Mouse (Mus musculus) gastrocnemius, adult 8-10 months (tissue): ENCODE measurements at regions not wholly inside any gene's neighbourhood (a gene's known extent, or its start where the extent isn't known, plus 50 kb on each side); places are given as distances from the start of the nearest gene placed in this dataset.

ENCODE experiments used
- DNase-seq, 2 experiments: peaks; one replicate each; pipeline ENCODE4 v3.0.0; 2022; ENCODE audit warnings: low spot score in 2 of 2

- DNase-seq, result no peak
Observed at GRCm38 (mm10) chr3:60698189-60698588, 225.6 kb downstream of the Mbnl1 start.

DNA sequence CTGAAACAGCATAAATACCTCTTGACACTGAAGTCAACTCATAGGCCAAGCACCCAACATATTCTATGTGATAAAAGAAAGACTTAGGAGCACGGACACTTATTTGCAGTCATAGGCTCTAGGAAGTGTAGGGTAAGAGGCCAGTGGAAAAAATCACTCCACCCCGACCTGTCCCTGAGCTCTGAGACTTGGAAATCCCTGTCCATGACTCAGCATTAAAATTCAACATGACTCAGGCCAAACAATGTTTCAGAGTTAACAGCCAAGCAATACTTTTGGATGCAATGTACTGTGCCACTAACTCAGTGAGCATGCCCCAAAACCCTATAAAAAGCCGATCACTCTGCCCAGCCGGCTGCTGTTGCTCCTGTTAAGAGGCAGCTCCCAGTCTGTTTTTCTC is 234.5 kb downstream of the Mbnl1 start:
- no peak for DNase-seq

GRCm38 (mm10) chr3:60712896-60713295 is 240.3 kb downstream of the Mbnl1 start:
- DNase-seq, result no peak

DNA sequence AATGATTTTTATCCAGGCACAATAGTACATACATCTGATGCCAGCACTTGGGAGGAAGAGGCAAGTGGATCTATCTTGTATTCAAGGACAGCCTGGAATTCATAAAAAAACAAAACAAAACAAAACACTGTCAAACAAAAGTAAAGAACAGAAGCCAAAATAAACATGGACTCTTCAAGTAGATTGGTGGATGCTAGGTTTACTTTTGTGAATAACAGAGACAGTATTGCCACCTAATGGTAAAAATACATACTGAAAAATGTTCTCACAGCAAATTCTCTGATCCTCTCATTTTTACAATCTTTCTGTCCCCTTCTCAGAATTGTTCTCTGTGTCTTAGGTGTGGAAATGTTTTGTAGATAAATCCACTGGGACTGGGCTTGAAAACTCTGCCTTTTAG is 247.7 kb downstream of the Mbnl1 start:
- DNase-seq, result no peak

DNA sequence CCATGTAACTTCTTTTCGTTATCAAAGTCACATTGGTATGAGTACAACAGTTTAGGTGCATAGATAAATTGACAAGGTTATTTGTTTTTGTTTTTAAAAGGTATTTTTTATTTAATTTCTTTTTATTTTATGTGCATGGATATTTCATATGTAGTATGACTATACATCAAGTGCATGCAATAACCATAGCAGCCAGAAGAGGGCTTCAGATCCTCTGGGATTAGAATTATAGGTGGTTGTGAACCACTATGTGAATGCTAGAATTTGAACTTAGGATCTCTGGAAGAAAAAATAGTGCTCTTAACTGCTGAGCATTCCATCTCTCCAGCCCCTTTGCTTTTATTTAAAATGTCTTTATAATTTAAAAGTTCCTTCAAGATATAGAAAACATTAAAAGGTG is 258.7 kb downstream of the Mbnl1 start:
- no peak for DNase-seq

- peak; percentile 20 to 26 for DNase-seq
Observed at GRCm38 (mm10) chr3:60740543-60741294, 261.9 kb upstream of the P2ry1 start.

GRCm38 (mm10) chr3:60741379-60741778 is 261.2 kb upstream of the P2ry1 start:
- no peak for DNase-seq

DNA sequence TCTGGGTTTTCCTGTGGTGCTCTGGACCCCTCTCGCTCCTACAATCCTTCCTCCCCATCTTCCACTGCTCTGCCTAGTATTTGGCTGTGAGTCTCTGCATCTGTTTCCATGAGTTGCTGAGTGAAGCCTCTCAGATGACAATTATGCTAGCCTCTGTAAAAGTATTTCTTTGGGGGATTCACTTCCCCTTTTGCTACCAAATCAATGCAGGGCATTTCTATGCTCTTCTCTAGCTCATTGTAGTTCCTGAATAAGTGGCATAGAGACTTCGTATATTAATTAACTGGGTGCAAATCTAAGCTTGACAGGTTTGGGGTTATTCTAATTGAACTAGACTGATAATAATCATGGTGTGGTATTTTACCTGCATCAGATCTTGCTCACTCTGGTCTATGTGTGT is 260.4 kb upstream of the P2ry1 start:
- DNase-seq, result no peak

DNA sequence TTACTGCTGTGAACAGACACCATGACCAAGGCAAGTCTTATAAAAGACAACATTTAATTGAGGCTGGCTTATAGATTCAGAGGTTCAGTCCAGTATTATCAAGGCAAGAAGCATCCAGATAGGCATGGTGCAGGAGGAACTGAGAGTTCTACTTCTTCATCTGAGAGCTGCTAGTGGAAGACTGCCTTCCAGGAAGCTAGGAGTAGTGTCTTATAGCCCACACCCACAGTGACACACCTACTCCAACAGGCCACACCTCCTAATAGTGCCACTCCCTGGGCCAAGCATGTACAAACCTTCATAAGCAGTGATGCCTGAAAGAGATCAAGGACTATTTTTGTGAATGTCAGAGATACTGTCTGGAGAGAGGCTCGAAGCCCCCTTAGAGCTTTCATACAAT is 257.5 kb upstream of the P2ry1 start:
- no peak for DNase-seq

DNA sequence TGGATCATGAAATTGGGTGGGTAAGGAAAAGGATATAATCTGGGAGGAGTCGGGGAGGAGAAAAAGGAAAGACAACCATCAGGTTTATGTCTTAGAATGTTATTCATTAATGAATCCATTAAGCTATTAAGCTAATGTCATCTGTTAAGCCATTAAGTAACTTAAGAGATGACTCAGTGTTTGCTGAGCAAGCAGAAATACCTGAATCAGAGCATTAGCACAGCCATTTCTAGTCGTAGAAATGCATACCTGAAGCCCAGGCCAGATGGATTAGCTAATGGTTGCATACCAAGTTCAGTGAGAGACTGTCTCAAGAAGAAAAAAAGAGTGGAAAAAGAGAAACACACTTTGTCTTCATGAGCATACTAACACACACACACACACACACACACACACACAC is 244.0 kb upstream of the P2ry1 start:
- no peak for DNase-seq

DNA sequence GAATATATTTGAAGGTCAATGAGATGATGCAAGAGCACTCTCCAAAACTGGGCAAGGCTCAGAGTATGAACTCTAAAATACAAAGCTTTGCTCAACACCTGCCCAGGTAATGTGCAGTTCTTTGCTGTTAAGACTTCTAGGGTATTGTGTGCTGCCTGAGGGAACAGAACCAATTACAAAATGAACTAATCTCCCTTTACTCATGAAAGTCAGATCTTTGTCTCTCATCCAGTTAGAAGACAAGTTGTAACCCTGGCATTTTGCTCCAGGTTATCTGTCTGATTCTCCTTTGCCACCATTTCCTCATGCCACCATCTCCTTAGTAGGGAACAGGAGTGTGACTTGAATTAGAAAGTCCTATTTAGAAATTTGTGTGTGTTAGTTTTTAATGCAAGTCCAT is 243.5 kb upstream of the P2ry1 start:
- DNase-seq, result no peak

GRCm38 (mm10) chr3:60762874-60763273 is 239.7 kb upstream of the P2ry1 start:
- peak; percentile 19 to 24 for DNase-seq

GRCm38 (mm10) chr3:60765079-60765478 is 237.5 kb upstream of the P2ry1 start:
- DNase-seq, result no peak

DNA sequence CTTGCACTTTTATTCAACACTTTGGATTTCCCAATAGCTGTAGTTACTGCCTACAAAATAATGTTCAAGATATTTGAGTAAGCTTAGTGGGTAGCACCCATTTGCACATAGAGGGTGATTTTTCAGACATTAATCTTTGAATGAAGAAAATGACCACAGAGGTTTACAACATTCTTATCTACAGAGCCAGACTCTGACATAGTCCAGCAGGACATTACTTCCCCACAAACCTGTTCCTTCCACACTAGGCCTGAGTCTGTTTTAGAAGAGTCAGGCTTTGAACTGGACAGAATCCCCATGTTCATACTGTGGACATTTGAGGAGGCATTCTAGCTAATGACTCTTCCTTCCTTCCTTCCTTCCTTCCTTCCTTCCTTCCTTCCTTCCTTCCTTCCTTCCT is 233.6 kb upstream of the P2ry1 start:
- DNase-seq, result no peak

DNA sequence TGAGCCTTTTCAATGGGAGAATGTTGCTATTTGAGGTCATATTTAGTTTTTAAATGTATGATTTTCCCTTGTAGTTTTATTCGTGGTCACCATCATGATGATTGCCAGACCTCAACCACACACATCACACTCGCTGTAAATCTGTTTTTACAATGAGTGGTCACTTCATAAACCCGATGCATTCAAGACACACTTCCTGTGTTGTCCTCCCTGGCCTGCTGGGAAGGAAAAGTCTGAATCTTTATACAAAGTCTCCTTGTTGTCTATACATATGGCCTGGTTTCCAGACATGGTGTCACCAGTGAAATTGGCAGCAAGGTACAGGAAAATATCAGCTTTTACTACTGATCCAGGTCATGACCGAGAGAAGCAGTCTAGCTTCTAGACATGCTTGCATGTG is 230.7 kb upstream of the P2ry1 start:
- DNase-seq, result no peak

DNA sequence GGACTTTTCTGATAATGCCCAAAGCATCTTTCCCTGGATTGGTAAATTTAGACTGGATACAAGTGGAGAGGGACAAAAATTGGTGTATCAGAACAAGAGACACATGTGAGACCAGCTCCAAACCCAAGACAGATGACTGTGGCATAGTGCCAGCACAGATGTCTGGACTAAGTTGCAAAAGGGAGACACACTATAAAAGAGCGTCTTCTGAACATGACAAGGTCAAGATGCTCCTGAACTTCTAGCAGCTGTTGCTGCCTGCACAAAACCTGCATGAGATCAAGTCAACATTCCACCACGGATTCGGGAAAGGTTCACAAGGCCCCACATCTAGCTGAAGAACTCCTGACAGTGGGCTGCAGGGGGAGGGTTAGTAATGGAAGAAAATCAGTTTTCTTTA is 229.2 kb upstream of the P2ry1 start:
- peak in 1 of 2 experiments; percentile 27 for DNase-seq

- peak in 1 of 2 experiments; percentile 27 for DNase-seq
Observed at GRCm38 (mm10) chr3:60785137-60785875, 217.3 kb upstream of the P2ry1 start.

DNA sequence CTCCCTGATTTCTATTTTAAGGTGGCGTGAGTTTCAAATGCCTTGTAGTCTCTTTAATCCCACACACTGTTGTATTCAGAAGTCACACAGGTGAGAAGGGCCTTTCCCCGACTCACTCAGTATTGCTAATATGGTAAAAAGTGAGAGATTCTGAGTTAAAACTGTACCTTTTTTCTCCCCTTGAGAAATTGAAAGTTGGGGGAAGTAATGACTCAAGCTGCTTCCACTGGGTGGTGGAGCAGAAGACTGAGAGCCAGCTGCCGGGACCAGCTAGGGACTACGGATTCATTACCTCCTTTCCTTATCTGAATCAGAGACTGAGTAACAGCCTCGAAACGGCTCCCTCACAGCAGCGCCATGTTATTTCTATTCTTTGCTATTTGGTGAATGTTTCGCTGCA is 214.6 kb upstream of the P2ry1 start:
- no peak for DNase-seq

DNA sequence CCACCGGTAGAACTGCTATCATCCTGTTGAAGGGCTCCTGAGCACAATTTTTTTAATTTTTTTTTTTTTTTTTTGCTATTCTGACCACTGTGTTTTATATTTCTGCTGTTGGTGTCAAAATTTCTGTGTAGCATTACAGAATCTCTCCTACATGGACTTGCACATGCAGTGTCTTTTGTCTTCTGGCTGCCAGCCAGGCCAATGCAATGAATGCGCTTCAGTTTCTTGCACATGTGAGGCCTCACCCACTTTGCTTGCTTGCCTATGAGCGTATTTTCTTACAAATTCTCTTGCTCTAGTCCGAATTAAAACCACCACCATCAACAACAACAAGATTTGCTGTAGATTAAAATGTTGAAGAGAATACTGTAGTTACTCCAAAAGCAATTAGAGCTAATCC is 213.2 kb upstream of the P2ry1 start:
- DNase-seq, result no peak

- DNase-seq, result no peak
Observed at GRCm38 (mm10) chr3:60792166-60792565, 210.4 kb upstream of the P2ry1 start.

DNA sequence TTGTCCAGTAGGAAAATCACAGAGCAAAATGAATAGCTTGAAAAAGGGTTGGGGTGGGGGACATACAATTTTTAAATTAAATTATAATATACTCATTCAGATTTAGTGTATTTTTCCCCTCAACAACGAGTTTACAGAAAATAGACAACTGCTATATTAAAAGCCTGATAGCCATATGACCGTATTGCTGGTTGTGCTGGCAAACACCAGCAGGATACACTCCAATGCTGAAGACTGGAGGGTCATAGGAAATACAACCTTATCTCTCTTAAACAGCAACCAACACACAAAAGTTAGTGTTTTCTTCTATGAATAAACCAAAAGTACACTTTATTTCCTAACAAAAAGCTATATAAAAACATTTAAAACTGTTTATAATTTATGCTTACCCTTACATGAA is 206.4 kb upstream of the P2ry1 start:
- no peak for DNase-seq

GRCm38 (mm10) chr3:60797808-60798207 is 204.8 kb upstream of the P2ry1 start:
- DNase-seq, result peak in 1 of 2 experiments; percentile 10

DNA sequence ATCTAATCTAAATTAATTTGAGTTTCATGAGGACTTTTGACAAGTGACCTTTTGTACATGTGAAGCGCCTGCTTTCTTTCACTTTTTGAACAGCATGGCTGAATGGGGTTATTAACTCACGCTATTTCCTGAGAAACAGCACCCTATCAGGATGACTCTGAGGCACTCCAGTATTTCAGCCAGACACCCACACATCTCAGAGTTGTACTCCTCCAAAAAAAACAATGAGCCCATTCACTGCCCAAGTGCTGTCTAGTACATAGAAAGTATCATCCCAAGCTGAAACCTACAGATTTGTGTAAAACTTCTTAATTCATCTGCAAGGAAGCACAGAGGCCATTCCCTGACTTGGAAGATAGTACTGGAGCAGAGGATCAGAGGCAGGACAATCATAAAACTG is 204.1 kb upstream of the P2ry1 start:
- DNase-seq, result no peak
